Mouse (Mus musculus): Measurements from ENCODE around the gene Uso1.

Uso1 gene

DNA sequence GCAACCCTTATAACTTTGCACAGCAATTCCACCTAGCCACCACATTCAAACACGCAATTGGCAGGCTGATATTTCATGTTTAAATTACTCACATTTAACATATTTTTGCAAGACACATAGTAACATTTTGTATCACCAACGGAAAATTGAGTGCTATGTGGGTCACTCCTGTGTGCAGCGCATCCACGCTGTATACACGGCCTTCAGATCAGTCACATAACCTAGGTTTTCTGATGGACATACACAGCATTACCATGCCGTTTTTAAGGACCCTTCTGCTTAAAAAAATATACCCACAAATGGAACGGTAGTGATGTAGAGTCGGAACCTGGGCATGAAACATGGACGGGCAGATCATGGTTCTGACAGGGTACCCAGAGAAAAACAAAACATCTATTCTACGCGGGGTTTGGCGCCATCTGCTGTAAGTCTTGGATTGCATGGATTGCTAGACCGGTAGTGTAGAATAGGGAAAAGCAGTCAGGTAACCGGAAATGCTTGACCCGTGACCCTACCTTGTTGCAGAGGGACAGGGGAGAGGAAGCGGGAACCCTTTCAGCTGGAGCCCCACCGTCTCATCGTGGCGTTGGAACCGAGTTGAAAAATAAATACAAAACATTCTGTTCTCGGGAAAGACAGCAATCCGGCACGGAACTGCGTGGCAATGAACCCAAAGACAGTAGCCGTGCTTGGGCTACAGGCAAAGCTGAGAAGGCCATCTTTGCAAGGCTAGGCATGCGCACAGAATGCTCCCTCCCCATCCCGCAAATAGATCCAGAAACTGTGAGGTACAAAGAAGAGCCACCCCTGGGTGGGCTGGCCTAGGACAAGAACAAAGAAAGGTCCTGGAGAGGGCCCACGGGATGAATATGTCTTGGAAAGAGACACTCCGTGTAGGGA is 101.8 kb downstream of the Uso1 start:
- no peak for DNase-seq (ENCODE audit: low spot score in 2 of 2)

DNA sequence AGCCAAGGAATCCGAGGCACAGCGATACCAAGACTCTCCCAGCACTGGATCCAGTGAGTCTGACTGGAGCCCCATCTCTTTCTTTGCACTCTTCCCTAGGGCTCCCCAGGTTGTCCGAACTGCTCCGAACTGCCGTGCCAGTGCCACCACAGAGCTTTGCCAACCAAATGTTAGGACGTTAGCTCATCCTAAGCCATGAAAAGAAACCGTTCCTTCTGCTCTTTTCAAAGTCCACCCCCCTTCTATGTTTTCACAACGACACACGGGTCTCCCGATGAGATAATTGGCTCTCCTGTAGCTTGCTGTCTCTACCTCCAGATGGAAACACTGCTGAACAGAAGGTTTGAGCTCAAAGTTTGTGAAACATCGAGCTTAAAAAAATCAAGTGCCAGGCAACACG is 103.0 kb downstream of the Uso1 start:
- no peak for DNase-seq (ENCODE audit: low spot score in 2 of 2)

GRCm38 (mm10) chr5:92244900-92245299 is 107.2 kb downstream of the Uso1 start:
- no peak for DNase-seq (ENCODE audit: low spot score in 2 of 2)

GRCm38 (mm10) chr5:92245483-92245882 is 107.7 kb downstream of the Uso1 start:
- DNase-seq (ENCODE audit: low spot score in 2 of 2), result no peak

DNA sequence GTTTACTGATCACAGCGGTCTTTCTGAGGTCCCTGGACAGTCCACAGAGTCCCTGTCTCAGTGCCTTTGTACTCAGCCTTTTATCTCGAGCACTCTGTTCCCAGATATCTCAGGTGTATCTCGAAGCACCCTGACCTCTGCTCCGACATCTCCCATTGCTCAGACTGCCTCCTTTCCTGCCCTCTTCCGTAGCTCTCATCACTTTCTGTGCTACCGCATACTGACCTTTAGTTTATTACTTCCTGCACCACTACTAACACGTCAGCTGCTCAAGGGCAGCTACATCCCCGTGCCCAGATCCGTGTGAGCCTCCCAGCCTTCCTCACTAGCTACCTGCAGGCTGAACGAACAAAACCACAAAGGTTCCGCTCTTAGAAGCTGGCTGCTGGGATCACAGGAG is 110.9 kb downstream of the Uso1 start:
- no peak for DNase-seq (ENCODE audit: low spot score in 2 of 2)

- DNase-seq (ENCODE audit: low spot score in 2 of 2), result no peak
These were observed 114.3 kb downstream of the Uso1 start for GRCm38 (mm10) chr5:92252031-92252430.

Data from spleen, postnatal 4 days (tissue).